Mouse (Mus musculus) myocyte (in vitro differentiated cells): ENCODE results near the gene Mettl21e. TPM values are rescaled to one million over a fixed set of nuclear protein-coding genes. Genes with fewer than 3 reads are reported as not detected.

ENCODE experiments used
- H3K27me3 ChIP-seq: one replicate; pipeline ENCODE4 v1.6.1; 2011; ENCODE audit not compliant: control insufficient read depth, insufficient read depth, insufficient read length
- H3K36me3 ChIP-seq: one replicate; pipeline ENCODE4 v1.6.1; 2011; ENCODE audit not compliant: control insufficient read depth, insufficient read depth
- H3K4me2 ChIP-seq: one replicate; pipeline ENCODE4 v1.6.1; 2011; ENCODE audit warnings: low read depth, control low read depth
- H3K4me3 ChIP-seq: one replicate; pipeline ENCODE4 v1.5.1; 2011; ENCODE audit warnings: mild to moderate bottlenecking, control low read depth, moderate library complexity
- H3K79me2 ChIP-seq: one replicate; pipeline ENCODE4 v1.6.1; 2011; ENCODE audit not compliant: control insufficient read depth, insufficient read depth
- H3ac ChIP-seq: one replicate; pipeline ENCODE4 v1.6.1; 2011; ENCODE audit not compliant: control insufficient read depth, insufficient read length
- CEBPB ChIP-seq: IDR thresholded peaks from 2 replicates; pipeline ENCODE4 v1.6.1; 2011; ENCODE audit warnings: mild to moderate bottlenecking, moderate library complexity; ENCODE audit not compliant: poor library complexity, insufficient read depth, severe bottlenecking
- E2F4 ChIP-seq: IDR thresholded peaks from one replicate; pipeline ENCODE4 v1.6.1; 2011; ENCODE audit warnings: mild to moderate bottlenecking, control low read depth, moderate library complexity; ENCODE audit not compliant: insufficient read depth
- MAX ChIP-seq: IDR thresholded peaks from one replicate; pipeline ENCODE4 v1.6.1; 2011; ENCODE audit warnings: low read depth, mild to moderate bottlenecking, control low read depth
- MYOD1 ChIP-seq, 3 experiments: IDR thresholded peaks; one replicate each; pipeline ENCODE4 v1.6.1; 2011; ENCODE audit warnings: control low read depth in 2 of 3, low read depth in 2 of 3, mild to moderate bottlenecking in 2 of 3, moderate library complexity in 1 of 3; ENCODE audit not compliant: insufficient read length in 2 of 3, control insufficient read depth in 1 of 3
- MYOG ChIP-seq, 3 experiments: IDR thresholded peaks; one replicate each; pipeline ENCODE4 v1.6.1; 2011; ENCODE audit warnings: control low read depth in 2 of 3, low read depth in 2 of 3, mild to moderate bottlenecking in 2 of 3; ENCODE audit not compliant: insufficient read length in 2 of 3, control insufficient read depth in 1 of 3, insufficient read depth in 1 of 3
- POLR2A ChIP-seq: IDR thresholded peaks from one replicate; pipeline ENCODE4 v1.6.1; 2011; ENCODE audit warnings: low read depth, mild to moderate bottlenecking, control low read depth, moderate library complexity; ENCODE audit not compliant: insufficient read length
- POLR2AphosphoS2 ChIP-seq: IDR thresholded peaks from one replicate; pipeline ENCODE4 v1.6.1; 2011; ENCODE audit warnings: low read depth, control low read depth; ENCODE audit not compliant: insufficient read length
- REST ChIP-seq: IDR thresholded peaks from one replicate; pipeline ENCODE4 v1.6.1; 2011; ENCODE audit warnings: mild to moderate bottlenecking, control low read depth, moderate library complexity; ENCODE audit not compliant: insufficient read depth, insufficient read length
- SRF ChIP-seq: IDR thresholded peaks from one replicate; pipeline ENCODE4 v1.6.1; 2011; ENCODE audit warnings: low read depth; ENCODE audit not compliant: control insufficient read depth, insufficient read length
- TCF12 ChIP-seq: IDR thresholded peaks from one replicate; pipeline ENCODE4 v1.6.1; 2011; ENCODE audit warnings: mild to moderate bottlenecking, control low read depth; ENCODE audit not compliant: poor library complexity, insufficient read depth, severe bottlenecking
- TCF3 ChIP-seq: IDR thresholded peaks from one replicate; pipeline ENCODE4 v1.6.1; 2011; ENCODE audit warnings: low read depth, control low read depth; ENCODE audit not compliant: insufficient read length
- USF1 ChIP-seq: IDR thresholded peaks from one replicate; pipeline ENCODE4 v1.6.1; 2011; ENCODE audit warnings: low read depth, mild to moderate bottlenecking, control low read depth, moderate library complexity
- polyA plus RNA-seq: library from polyadenylated mRNA; unstranded; fragments of >200 nt; fragmentation: generic; extraction: Trizol; gene quantifications from one replicate; pipeline ENCODE4 v1.2.1, GENCODE M21; 2012; ENCODE audit warnings: missing spikeins

Gene Mettl21e
- polyA plus RNA-seq, 1 experiment: not detected

DNA sequence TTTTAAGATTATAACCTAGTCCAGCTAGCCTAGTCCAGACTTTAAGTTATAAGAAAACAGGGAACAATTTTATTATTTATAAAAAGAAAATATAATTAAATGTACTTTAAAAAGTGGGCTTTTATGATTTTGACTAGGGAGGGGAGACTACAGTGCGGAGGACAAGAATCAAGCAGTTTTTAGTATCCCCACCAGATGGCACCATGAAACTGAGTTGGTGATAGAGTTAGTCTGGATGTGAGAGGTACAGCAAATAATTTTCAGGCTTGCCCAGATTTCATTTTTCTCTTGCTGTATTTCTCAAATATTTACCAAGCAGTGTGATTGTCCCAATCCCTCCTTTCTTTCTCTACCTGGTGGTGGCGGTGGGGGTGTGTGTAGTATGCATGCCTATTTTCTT lies 10.3 kb upstream of the Mettl21e start:
- TF ChIP-seq USF1 (no peak), TCF12 (no peak), REST (no peak), MYOG (IDR thresholded peaks at IDR 0.05; ENCODE audit: control insufficient read depth in 1 of 3, insufficient read depth in 1 of 3, insufficient read length in 2 of 3, low read depth in 2 of 3) (no peak), SRF (no peak)
- H3ac ChIP-seq: no peak overlapping the region
- H3K79me2 ChIP-seq: no peaks in the 10 kb centered on the region
- H3K4me3 ChIP-seq: no peak overlapping the region
- H3K27me3 ChIP-seq: no peaks in the 10 kb centered on the region
- no peaks in the 10 kb centered on the region for H3K36me3 ChIP-seq
- H3K4me2 ChIP-seq: no peak overlapping the region

DNA sequence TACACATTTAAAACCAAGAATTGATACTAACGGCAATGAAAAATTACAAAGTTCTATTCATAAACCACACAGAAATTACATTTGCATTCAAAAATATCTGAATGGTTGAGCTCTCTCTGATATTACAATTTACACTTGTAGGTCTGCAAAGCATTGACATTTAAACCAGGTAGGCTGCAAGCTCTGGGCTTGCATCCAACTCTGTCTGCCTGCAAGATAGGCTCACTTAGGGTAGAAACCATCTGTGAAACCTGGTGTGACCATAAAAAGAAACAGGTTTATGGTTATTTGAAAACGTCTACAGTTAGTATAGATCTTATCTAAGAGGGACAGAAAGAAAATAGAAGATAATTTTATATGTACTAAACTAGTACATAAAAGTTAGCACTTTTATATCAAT lies 1.6 kb downstream of the Mettl21e start:
- no peaks in the 10 kb centered on the region for H3K79me2 ChIP-seq
- H3K4me3 ChIP-seq: no peak overlapping the region
- H3K27me3 ChIP-seq: no peaks in the 10 kb centered on the region
- TF ChIP-seq SRF (no peak), TCF12 (no peak)
- no peak overlapping the region for H3K4me2 ChIP-seq
- no peak overlapping the region for H3ac ChIP-seq
- no peaks in the 10 kb centered on the region for H3K36me3 ChIP-seq

- TF ChIP-seq SRF (no peak), MYOG (IDR thresholded peaks at IDR 0.05; ENCODE audit: control insufficient read depth in 1 of 3, insufficient read depth in 1 of 3, insufficient read length in 2 of 3, low read depth in 2 of 3) (no peak)
- no peaks in the 10 kb centered on the region for H3K36me3 ChIP-seq
These were observed 2.2 kb downstream of the Mettl21e start for GRCm38 (mm10) chr1:44216352-44217116.

DNA sequence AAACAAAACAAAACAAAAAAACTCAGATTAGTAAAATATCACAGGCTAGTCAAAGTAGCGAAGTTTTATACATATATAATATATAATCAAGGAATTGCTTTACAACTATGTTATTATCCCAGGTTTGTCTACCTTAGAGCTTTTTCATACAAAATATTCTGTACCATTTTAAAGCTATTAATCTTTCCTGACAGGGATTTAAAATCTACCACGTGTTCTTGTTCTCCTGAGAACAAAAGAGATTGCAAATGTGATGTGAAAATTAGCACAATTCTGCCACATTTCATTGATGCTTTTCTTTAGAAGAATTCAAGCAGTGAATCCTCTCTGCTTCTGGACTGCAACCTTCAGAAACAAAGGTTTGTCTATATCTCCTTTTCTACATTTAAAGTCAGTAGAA lies 4.3 kb downstream of the Mettl21e start:
- Histone ChIP-seq H3K27me3 (no peaks in the 10 kb centered on the region), H3K4me3 (no peak overlapping the region), H3K79me2 (no peaks in the 10 kb centered on the region), H3ac (no peak overlapping the region), H3K36me3 (no peaks in the 10 kb centered on the region), H3K4me2 (no peak overlapping the region)
- TF ChIP-seq TCF3 (no peak), MYOG (IDR thresholded peaks at IDR 0.05; ENCODE audit: control insufficient read depth in 1 of 3, insufficient read depth in 1 of 3, insufficient read length in 2 of 3, low read depth in 2 of 3) (no peak), REST (no peak), E2F4 (no peak), MYOD1 (IDR thresholded peaks at IDR 0.05; ENCODE audit: control insufficient read depth in 1 of 3, insufficient read length in 2 of 3, low read depth in 2 of 3) (no peak), USF1 (no peak), TCF12 (no peak), POLR2A (no peak), SRF (no peak), CEBPB (no peak), MAX (no peak)

More at GRCm38 (mm10) chr1:44216352-44217116, 2.2 kb downstream of the Mettl21e start:
- Histone ChIP-seq H3K4me2 (no peak overlapping the region), H3K27me3 (no peaks in the 10 kb centered on the region), H3K79me2 (no peaks in the 10 kb centered on the region), H3K4me3 (no peak overlapping the region), H3ac (no peak overlapping the region)

- no peaks in the 10 kb centered on the region for H3K79me2 ChIP-seq
- H3ac ChIP-seq: no peak overlapping the region
- TF ChIP-seq POLR2AphosphoS2 (no peak), TCF3 (no peak), USF1 (no peak), MYOD1 (IDR thresholded peaks at IDR 0.05; ENCODE audit: control insufficient read depth in 1 of 3, insufficient read length in 2 of 3, low read depth in 2 of 3) (no peak)
- no peaks in the 10 kb centered on the region for H3K36me3 ChIP-seq
- no peak overlapping the region for H3K4me3 ChIP-seq
- H3K4me2 ChIP-seq: no peak overlapping the region
- peaks cover 3% of the 10 kb centered on the region for H3K27me3 ChIP-seq
These were observed 15.9 kb downstream of the Mettl21e start for GRCm38 (mm10) chr1:44202876-44203275.

DNA sequence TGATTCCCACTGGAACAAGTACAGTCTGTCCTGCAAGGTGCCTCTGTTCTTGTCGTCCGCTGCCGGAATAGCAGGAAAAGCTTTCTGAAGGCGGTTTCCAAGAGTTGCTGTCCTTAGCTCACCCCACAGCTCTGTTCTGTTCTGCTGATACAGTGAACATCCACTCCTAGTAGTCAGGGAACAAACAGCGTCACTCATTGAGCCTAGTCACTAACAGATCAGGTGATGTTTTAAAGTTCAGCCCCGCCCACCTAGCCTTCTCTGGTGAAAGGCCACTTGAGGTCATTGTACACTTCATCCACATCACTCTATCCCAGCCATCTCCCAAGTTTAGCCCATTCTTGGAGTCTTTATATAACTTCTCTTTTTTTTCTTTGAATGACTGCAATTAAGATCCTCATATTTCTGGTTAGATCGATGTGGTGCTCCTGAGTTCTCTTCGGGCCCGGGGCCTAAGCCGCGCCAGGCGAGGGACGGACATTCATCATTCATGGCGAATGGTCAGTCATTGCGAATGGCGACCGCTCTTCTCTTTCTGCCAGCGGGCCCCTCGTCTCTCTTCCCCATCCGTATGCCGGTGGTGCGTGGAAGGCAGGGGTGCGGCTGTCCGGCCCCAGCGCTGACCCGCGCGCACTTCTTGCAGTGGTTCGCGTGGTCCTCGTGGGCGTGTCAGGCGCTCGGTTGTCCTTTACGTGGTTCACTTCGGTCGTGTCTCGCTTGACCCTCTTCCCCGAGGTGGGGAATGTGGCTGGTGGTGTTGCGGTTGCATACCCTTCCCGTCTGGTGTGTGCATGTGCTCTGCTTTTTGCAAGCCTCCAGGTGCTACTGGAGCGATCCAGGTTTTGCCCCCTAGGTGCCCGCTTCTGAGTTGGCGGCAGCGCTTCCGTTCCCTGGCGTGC lies 20.2 kb downstream of the Mettl21e start:
- Histone ChIP-seq H3K79me2 (no peaks in the 10 kb centered on the region), H3K36me3 (no peaks in the 10 kb centered on the region), H3ac (no peak overlapping the region), H3K27me3 (peaks cover 3% of the 10 kb centered on the region), H3K4me2 (no peak overlapping the region), H3K4me3 (no peak overlapping the region)
- no peak for TF ChIP-seq E2F4
- no peak for TF ChIP-seq REST
- no peak for TF ChIP-seq MAX
- TF ChIP-seq MYOD1 (IDR thresholded peaks at IDR 0.05; ENCODE audit: control insufficient read depth in 1 of 3, insufficient read length in 2 of 3, low read depth in 2 of 3): no peak
- no peak for TF ChIP-seq TCF3
- TF ChIP-seq SRF: no peak
- TF ChIP-seq CEBPB: no peak
- no peak for TF ChIP-seq POLR2AphosphoS2
- no peak for TF ChIP-seq USF1
